Mouse (Mus musculus) left cerebral cortex, postnatal 25 days (tissue): ENCODE measurements around the gene Txnrd2. TPM values are rescaled to one million over a fixed set of nuclear protein-coding genes. Genes with fewer than 3 reads are reported as not detected.

ENCODE experiments used
- DNase-seq, 2 experiments: peaks; one replicate each; pipeline ENCODE4 v3.0.0; 2022; ENCODE audit warnings: low spot score in 2 of 2, mixed read lengths in 1 of 2
- intact Hi-C: fragments of 180-260 bp; cut with DNase I; formaldehyde crosslinking; loops from one replicate; pipeline ENCODE4 v1.15.1; 2025
- total RNA-seq, 2 experiments: library from RNA; stranded (reverse); gene quantifications; 2 replicates each; pipeline ENCODE4 v1.2.3; 2021

Txnrd2 gene
- total RNA-seq, 2 experiments from 2014 or later, result 24.6 to 25.3 TPM

GRCm38 (mm10) chr16:18472416-18472815 is 46.2 kb downstream of the Txnrd2 start:
- intact Hi-C loops, result no loop called here
- DNase-seq, result no peak

- intact Hi-C loops, result no loop called here
- no peak for DNase-seq
Observed at GRCm38 (mm10) chr16:18472976-18473375, 46.8 kb downstream of the Txnrd2 start.

GRCm38 (mm10) chr16:18474021-18474420 is 47.8 kb downstream of the Txnrd2 start:
- no peak for DNase-seq
- intact Hi-C loops, result no loop called here

- intact Hi-C loops, result no loop called here
- no peak for DNase-seq
Observed at GRCm38 (mm10) chr16:18477996-18478395, 51.8 kb downstream of the Txnrd2 start.

- DNase-seq, result no peak
- intact Hi-C loops, result no loop called here
Observed at GRCm38 (mm10) chr16:18479667-18480066, 53.5 kb downstream of the Txnrd2 start.

GRCm38 (mm10) chr16:18480933-18481485 is 54.8 kb downstream of the Txnrd2 start:
- intact Hi-C loops, result no loop called here
- DNase-seq, result no peak

- intact Hi-C loops, result no loop called here
- DNase-seq, result no peak
Observed at GRCm38 (mm10) chr16:18482431-18482830, 56.2 kb downstream of the Txnrd2 start.

- DNase-seq, result no peak
- intact Hi-C loops, result no loop called here
Observed at GRCm38 (mm10) chr16:18483839-18484238, 57.7 kb downstream of the Txnrd2 start.

- intact Hi-C loops, result no loop called here
Observed at GRCm38 (mm10) chr16:18484386-18484785, 58.2 kb downstream of the Txnrd2 start.

GRCm38 (mm10) chr16:18484794-18485435 is 58.7 kb downstream of the Txnrd2 start:
- intact Hi-C loops, result no loop called here

More at GRCm38 (mm10) chr16:18484386-18484785, 58.2 kb downstream of the Txnrd2 start:
- no peak for DNase-seq

GRCm38 (mm10) chr16:18486126-18486525 is 59.9 kb downstream of the Txnrd2 start:
- no peak for DNase-seq
- intact Hi-C loops, result no loop called here

More at GRCm38 (mm10) chr16:18484794-18485435, 58.7 kb downstream of the Txnrd2 start:
- DNase-seq, result no peak

- intact Hi-C loops, result no loop called here
Observed at GRCm38 (mm10) chr16:18490281-18490680, 64.1 kb downstream of the Txnrd2 start.

GRCm38 (mm10) chr16:18490894-18491293 is 64.7 kb downstream of the Txnrd2 start:
- no peak for DNase-seq
- intact Hi-C loops, result no loop called here

More at GRCm38 (mm10) chr16:18490281-18490680, 64.1 kb downstream of the Txnrd2 start:
- no peak for DNase-seq

GRCm38 (mm10) chr16:18497865-18498515 is 71.8 kb downstream of the Txnrd2 start:
- DNase-seq, result peak in 1 of 2 experiments; percentile 38
- intact Hi-C loops, result loop anchor here (2.0 kb wide), 1 partner anchor 45 kb away; no protein-coding TSS in a partner anchor

GRCm38 (mm10) chr16:18498558-18498990 is 72.4 kb downstream of the Txnrd2 start, which contains the start of the genes Gnb1l and Rtl10:
Gnb1l (plus strand) TSS chr16:18498713.
Rtl10 (plus strand) TSS chr16:18498901.
- DNase-seq, result peak; percentile 95
- intact Hi-C loops, result loop anchor here (2.0 kb wide), 1 partner anchor 46 kb away; no protein-coding TSS in a partner anchor

GRCm38 (mm10) chr16:18498996-18499395 is 72.8 kb downstream of the Txnrd2 start:
- peak in 1 of 2 experiments; percentile 18 for DNase-seq
- intact Hi-C loops, result loop anchor here (2.0 kb wide), 1 partner anchor 46 kb away; no protein-coding TSS in a partner anchor

GRCm38 (mm10) chr16:18501531-18501930 is 75.3 kb downstream of the Txnrd2 start:
- DNase-seq, result no peak
- intact Hi-C loops, result no loop called here

- intact Hi-C loops, result no loop called here
- DNase-seq, result no peak
Observed at GRCm38 (mm10) chr16:18503566-18504342, 77.6 kb downstream of the Txnrd2 start.

GRCm38 (mm10) chr16:18506524-18507199 is 80.5 kb downstream of the Txnrd2 start:
- DNase-seq, result no peak
- intact Hi-C loops, result no loop called here
